Mouse (Mus musculus) adrenal gland, postnatal 10 days (tissue): ENCODE measurements around the gene 4933421I07Rik. TPM values are rescaled to one million over a fixed set of nuclear protein-coding genes. Genes with fewer than 3 reads are reported as not detected.

Source experiments
- DNase-seq: peaks from one replicate; pipeline ENCODE4 v3.0.0; 2021; ENCODE audit warnings: mixed read lengths
- long read RNA-seq, 2 experiments: library from polyadenylated mRNA; stranded (forward); transcript quantifications; one replicate each; pipeline ENCODE4 v2.0.0; 2021
- total RNA-seq, 2 experiments: library from RNA; stranded (reverse); gene quantifications; 2 replicates each; pipeline ENCODE4 v1.2.3; 2021

4933421I07Rik gene
- total RNA-seq, result not detected
- long read RNA-seq, experiment 1, result 0 reads
- long read RNA-seq, experiment 2, result 0 reads

DNA sequence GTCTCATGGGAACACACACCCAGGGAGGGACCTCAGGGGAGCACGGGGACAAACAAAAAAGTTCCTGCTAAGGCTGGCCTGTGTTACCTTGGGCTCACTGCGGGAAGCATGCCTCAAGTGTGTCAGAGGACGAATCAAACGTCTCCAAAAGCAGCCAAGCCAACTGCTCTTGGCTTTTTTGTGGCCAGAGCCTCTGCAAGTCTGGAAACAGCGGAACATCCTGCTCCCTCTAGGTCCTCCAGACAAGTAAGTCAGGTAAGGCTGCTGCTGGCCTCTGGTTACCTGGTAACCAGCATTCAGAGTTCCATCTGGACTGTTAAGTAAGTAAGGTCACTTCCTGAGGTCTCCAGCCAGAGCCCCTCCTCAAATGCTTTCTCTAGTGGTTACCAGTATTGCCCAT is at the start of gene 4933421I07Rik:
4933421I07Rik (minus strand) TSS at position 271 of the 400 bp plus-strand sequence.
- DNase-seq, result no peak

DNA sequence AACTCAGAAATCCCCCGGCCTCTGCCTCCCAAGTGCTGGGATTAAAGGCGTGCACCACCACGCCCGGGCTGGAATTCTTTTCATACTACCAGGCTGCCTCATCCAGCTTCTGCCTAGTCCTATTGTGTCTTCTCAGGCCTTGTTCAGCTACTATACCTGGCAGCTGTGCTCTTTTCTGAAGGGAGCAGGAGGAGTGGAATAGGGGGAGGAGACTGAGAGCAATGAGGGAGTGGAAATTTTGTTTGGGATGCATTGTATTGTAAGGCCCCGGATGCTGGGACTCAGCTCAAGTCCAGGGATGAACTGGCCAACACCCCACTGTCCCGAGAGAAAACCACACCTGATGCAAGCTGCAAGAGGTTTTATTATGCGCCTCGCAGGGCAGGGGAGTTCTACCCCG is 49.4 kb upstream of the 4933421I07Rik start:
- DNase-seq, result no peak

DNA sequence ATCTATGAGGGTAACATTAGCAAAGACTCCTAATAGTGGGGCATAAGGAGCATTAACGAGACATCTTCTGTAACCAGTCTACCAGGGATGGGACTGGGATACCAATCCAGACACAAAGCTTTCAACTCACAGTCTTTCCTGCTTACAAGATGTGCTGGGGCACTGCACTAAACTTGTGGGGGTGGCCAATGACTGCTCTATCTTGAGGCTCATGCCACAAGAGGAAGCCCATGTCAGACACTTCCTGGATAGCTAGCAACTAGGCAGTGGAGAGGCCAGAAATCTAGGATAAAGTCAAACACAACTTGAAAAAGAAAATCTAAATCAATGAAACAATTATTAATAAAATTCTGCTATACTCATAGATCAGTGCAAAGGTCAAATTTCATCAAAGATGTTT is 48.3 kb upstream of the 4933421I07Rik start:
- DNase-seq, result no peak

DNA sequence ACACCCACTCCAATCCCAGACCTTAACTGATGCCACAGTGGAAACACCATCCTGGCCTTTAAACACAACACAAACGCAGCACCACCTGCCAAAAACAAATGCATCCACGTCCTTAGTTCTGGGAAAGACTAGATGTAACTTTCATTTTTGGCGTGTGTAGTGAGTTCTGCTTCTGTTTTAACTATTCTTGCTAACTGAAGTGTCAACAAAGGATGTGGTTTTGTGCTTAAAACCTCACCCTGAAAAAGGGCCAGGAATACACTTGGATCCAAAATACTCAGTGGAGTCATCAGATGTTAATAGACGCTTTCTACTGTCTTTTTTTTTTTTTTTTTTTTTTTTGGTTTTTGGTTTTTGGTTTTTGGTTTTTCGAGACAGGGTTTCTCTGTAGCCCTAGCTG is 42.9 kb upstream of the 4933421I07Rik start:
- no peak for DNase-seq

DNA sequence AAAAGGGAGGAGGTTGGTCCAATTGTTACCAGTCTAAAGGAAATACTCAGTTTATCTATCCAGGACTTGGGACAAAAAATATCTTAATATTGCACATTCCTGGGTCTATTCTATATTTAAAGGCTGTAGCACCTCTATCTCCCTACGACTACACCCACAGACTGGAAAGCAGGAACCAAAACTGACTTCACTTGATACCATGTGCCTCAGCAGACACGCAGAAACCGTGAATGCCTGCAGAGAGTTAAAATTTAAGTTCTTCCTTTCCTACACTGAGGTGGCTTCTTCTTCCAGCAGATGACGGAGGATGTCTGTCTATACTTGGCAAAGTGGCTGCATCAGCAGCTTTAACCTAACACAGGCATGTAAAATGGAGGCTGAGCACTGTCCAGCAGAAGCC is 42.4 kb upstream of the 4933421I07Rik start:
- DNase-seq, result no peak

DNA sequence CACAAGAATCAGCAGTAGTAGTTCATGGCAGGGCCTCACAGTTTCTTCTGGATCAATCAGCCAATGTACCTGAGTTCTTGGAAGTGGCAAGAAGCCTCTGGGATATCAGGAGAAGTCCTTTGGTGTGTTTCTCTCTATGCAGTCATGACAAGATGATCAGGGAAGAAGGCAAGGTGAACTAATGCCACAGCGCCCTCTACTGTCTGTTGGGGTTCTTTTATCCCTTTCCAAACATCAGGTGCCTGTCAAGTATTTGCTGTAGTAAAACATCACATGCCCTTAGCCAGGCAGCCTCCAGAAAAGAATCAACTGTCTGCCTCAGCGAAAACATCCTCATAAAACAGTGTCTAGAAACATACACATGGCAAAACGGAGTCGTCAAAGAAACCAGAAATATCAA is 6.7 kb upstream of the 4933421I07Rik start:
- peak; percentile 2 for DNase-seq

DNA sequence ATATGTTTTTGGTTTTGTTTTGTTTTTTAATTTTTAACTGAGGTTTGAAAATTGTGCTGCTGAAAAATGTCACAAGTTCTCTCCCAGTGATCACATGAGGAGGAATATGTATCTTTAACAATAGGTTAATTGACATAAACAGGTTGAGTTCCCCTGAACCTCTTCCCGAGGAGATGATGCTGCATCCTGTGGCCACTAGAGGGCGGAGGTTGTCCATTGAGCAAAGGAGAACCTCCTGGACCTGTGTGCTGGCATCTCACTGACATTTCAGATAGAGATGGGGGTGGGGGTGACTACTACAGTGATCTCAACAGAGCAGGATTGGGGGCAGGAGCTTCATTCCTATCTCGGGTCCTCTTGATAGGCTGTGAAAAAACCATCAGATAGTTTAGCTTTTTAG is 2.7 kb upstream of the 4933421I07Rik start:
- peak; percentile 41 for DNase-seq

DNA sequence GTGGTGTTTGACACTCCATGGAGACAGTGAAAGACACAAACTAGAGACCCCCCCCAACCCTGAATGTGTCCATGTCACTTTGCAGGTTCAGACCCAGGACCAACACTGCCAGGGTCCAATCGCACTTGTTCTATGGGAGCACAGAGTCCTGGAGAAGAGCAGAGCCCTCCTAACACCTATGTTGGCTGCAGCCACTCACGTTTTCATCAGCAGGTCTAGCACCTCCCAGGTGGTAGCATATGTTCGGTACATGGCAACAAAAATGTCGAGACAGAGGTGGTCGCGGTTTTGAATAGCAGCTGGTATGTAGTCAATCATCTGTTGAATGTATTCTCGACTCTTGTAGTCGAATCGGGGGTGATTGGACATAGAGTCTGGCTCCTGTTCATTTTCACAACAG is 568 bp downstream of the 4933421I07Rik start:
- DNase-seq, result no peak

Other genes starting within 250 kb of the 4933421I07Rik start
- not detected for gene Vmn2r61, start 188.1 kb downstream of the 4933421I07Rik start, total RNA-seq
- gene Zfp141, start 57.6 kb upstream of the 4933421I07Rik start, total RNA-seq, result 10 to 100 TPM; 12.0 to 19.1 TPM
- not detected for gene Gm21028, start 130.5 kb upstream of the 4933421I07Rik start, total RNA-seq
- 1 to 10 TPM; 1.1 to 1.9 TPM for gene Zfp977, start 144.4 kb upstream of the 4933421I07Rik start, total RNA-seq
- 1 to 10 TPM; 2.8 to 4.7 TPM for gene Zfp976, start 194.5 kb upstream of the 4933421I07Rik start, total RNA-seq
- gene Zfp975, start 244.6 kb upstream of the 4933421I07Rik start, total RNA-seq, result 1 to 10 TPM; 4.5 to 6.5 TPM